Mouse (Mus musculus): ENCODE measurements at regions not wholly inside any gene's neighbourhood (a gene's known extent, or its start where the extent isn't known, plus 50 kb on each side); places are given as distances from the start of the nearest gene placed in this dataset.

DNA sequence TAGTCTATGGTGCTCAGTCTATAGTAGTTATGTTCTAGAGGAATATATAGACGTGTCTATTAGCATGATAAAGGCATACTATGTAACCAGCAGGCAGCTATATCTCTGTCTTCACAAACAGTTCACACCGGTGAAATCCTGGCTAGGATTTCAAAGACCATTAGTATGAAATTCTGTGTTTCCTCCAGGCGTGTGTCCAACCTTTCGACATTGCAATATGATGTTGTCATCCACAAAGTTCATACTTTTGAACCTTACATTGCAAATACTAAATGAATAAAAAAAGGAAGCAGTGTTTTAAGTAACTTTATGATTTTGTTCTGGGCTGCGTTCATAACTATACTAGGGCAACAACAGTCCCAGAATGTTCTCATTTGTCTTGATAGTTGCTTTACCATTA is 95.2 kb upstream of the Cpeb2 start:
- no peak for DNase-seq (ENCODE audit: low spot score)

DNA sequence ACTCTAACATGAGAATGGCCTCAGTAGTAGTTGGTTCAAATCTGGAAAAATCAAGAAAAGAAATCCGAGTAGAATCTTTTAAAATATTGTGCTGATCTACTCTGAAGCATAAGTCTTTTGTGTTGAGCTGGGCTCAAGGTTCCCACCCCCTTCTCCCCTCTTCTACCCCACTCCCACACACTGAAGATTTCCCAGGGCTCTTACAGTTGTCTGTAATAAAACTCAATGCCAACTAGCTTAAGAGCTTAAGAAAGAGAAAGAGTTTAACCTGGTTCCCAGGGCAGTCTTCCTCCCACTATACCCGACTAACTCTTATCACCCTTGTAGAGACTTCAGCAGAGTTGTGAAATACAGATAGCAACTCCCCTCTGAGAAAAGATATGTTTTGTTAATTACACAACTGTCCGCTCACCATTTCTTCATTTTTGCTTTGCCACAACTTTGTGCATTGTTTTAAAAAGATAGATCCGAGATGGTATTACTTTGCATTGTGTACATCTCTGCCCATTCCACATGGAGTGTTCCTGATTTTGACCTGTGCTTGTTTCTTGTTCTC is 94.0 kb upstream of the Cpeb2 start:
- no peak for DNase-seq (ENCODE audit: low spot score)

DNA sequence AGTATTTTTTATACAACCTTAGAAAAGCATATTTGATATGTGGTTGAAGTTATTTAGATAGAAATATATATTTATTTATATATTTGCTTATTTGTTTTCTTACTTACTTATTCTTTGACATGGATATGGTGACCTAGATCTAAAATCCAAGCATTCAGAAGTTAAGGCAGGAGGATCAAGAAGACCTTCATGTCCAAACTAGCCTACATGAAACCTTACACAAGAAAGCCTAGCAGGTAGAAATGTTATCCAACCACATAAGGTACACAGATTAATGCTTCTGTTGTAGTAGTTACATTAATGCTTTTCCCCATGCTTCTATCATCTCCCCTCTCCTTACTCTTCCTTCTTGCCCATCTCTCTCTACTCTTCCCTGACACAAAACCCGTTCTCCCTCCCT is 93.2 kb upstream of the Cpeb2 start:
- DNase-seq (ENCODE audit: low spot score) = no peak

GRCm38 (mm10) chr5:43145939-43146338 is 87.0 kb upstream of the Cpeb2 start:
- no peak for DNase-seq (ENCODE audit: low spot score)

DNA sequence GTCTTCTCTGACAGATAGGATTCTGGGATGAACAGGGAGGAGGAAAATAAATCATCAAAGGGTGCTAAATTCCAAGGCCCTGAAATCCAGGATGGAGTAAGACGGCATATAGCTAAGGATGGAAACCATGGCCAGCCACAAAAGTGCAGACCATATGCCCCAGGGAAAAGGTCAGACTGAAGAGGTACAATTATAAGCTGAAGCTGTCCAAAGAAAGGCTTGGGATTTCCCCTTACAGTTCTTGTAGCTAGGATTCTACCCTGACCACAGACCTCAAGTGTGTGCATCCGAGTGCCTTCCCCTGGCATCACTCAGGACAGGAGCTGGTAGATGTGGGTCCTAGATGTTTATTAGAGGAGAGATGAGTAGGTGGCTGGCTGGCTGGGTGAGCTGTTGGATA is 86.0 kb upstream of the Cpeb2 start:
- no peak for DNase-seq (ENCODE audit: low spot score)

DNA sequence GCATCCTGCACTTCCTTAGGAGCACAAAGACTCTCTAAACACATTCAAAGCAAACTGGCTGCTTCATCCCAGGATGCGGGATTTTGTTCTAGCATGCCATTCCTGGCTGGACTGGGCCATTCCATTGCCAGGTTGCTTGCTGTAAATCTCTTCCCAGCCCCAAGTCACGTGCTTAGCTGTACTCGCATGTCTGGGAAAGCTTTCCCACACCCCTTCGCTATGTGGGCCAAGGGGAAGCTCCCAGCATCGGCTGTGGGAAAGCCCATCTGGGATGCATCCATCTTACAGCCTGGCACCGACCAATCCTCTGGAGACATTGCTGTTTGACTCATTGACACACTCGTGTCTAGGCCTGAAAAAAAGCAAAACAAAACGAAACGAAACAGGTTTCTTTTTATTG is 84.5 kb upstream of the Cpeb2 start:
- no peak for DNase-seq (ENCODE audit: low spot score)

- no peak for DNase-seq (ENCODE audit: low spot score)
Measured at GRCm38 (mm10) chr5:43149559-43149958, 83.4 kb upstream of the Cpeb2 start.

DNA sequence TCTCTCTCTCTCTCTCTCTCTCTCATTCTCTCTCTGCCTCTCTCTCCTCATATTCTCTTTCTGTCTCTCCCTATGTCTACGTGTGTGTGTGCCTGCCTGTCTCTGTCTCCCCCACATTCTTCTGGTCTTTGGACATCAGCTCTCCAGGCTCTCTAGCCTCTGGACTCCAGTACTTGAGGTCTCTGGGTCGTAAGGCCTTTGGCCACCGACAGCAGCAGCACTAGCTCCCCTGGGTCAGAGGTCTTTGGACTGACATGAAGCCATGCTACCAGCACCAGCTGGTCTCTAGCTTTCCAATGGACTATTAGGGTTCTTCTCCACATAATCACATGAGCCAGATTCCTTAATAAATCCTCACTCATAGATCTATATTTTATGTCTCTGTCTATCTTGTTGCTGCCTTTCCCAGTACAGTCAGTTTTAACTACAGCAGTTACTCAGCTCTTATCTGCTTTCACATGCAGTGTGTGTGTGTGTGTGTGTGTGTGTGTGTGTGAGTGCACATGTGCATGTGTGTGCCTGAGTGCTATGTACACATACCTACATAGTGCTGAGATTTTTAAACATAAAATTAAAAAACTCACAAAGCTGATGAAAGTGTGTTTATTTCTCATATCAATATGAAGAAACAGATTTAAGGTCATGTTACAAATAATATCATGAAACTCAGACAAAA is 81.7 kb upstream of the Cpeb2 start:
- DNase-seq (ENCODE audit: low spot score) = no peak

DNA sequence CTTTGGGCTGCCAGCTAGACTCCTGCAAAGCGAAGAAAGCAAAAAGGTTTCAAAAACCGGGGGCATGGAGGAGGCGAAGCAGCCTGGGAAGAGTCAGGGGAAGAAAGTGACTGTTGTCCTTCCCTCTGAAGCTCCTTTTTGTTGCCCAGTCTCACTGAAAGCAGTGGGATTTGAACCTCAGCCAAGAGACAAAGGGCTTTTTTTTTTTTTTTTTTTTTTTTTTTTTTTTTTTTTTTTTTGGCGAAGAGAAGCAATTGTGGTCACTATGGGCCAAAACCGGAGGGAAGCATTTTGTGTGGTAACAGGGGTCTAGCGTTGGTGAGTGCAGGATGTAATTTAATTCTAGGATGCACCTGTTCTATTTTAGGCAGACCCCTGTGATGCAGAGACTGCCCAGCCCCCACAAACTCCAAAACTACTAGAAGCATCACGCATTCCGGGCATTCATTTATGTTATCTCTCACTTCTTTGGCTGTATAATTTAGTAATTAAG is 80.8 kb upstream of the Cpeb2 start:
- no peak for DNase-seq (ENCODE audit: low spot score)

DNA sequence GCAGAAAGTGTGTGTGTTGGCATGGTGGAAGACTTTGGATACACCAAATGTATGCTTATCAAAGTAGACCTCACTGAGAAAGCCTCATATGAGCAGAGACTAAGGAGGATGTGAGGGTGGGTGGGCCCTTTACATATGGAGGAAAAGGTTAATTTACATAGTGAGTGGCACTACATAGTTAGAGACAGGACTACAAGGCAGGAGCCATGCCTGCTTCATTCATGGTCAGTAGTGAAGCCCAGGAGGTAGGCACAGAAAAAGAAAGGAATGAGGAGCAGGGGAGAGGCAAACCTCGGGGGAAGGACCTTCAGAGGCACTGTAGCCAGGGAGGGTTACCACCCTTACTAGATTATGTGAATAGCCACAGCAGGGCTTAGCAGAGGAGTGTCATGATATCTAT is 80.1 kb upstream of the Cpeb2 start:
- no peak for DNase-seq (ENCODE audit: low spot score)

DNA sequence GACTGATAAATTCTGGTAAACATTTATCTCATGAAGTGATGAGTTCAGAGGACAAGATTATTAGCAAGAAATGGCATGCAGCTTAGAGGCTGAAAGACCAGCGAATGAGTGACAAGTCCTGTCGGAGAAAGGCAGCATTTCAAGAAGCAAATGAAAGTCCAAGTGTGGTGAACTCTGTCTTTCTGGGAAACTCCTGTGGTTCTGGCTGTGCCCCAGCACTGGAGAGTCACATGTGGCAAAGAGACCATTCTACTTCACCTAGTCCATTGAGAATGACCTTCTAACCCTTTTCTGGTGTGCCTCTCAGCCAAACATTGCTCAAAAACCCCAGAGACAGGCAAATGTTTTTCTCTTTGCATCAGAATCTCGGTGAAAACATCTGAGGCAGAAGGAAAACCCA is 76.2 kb upstream of the Cpeb2 start:
- no peak for DNase-seq (ENCODE audit: low spot score)

GRCm38 (mm10) chr5:43160140-43160539 is 72.8 kb upstream of the Cpeb2 start:
- no peak for DNase-seq (ENCODE audit: low spot score)

DNA sequence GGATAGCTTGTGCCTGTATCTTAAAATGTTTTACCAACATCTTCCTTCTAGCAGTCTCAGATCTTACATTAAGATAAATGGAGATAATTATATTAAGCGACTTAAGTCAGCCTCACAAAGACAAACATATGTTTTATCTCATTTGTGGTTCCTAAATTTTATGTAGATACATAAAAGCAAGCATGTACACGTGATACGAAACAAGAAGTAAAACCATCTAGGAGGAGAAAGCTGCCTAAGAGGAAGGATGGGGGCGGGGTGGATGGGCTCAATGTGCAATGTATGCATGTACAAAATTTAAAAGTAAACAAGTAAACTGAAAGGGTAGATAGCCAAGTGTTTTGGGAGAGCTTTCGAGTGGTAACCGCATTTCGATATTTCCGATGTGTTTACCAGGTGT is 51.5 kb upstream of the Cpeb2 start:
- DNase-seq (ENCODE audit: low spot score) = no peak
